Mouse (Mus musculus) neural tube, embryonic 15.5 days (tissue): ENCODE measurements around the gene Gm3159. TPM values are rescaled to one million over a fixed set of nuclear protein-coding genes. Genes with fewer than 3 reads are reported as not detected.
"Not testable (repeated sequence)": the region's sequence is repeated elsewhere in the genome, so short reads cannot be mapped to it uniquely, and the experiment has no call there.

Source experiments
- ATAC-seq: fragments of 200-750 bp; cut with Nextera tagmentation; 2 replicates; pipeline ENCODE4 v1.8.0; 2017; ENCODE audit warnings: mild to moderate bottlenecking, moderate TSS enrichment, moderate library complexity; ENCODE audit not compliant: low FRiP score
- H3K27ac ChIP-seq: fragments of 300-500 bp; sonication (generic); replicated peaks from 2 replicates; pipeline ENCODE4 v1.5.1; 2015; ENCODE audit warnings: mild to moderate bottlenecking, inconsistent platforms
- H3K27me3 ChIP-seq: fragments of 300-500 bp; sonication (generic); replicated peaks from 2 replicates; pipeline ENCODE4 v1.6.1; 2015; ENCODE audit warnings: inconsistent platforms
- H3K36me3 ChIP-seq: fragments of 300-500 bp; sonication (generic); 2 replicates; pipeline ENCODE4 v1.6.1; 2015; ENCODE audit warnings: inconsistent platforms
- H3K4me1 ChIP-seq: fragments of 300-500 bp; sonication (generic); 2 replicates; pipeline ENCODE4 v1.6.1; 2015; ENCODE audit warnings: inconsistent platforms
- H3K4me2 ChIP-seq: fragments of 300-500 bp; sonication (generic); 2 replicates; pipeline ENCODE4 v1.6.1; 2015; ENCODE audit warnings: inconsistent platforms, mild to moderate bottlenecking, moderate library complexity
- H3K4me3 ChIP-seq: fragments of 300-500 bp; sonication (generic); replicated peaks from 2 replicates; pipeline ENCODE4 v1.5.1; 2015; ENCODE audit warnings: mild to moderate bottlenecking, inconsistent platforms
- H3K9ac ChIP-seq: fragments of 300-500 bp; sonication (generic); replicated peaks from 2 replicates; pipeline ENCODE4 v1.6.1; 2015; ENCODE audit warnings: mild to moderate bottlenecking, inconsistent platforms
- H3K9me3 ChIP-seq: fragments of 300-500 bp; sonication (generic); replicated peaks from 2 replicates; pipeline ENCODE4 v1.6.1; 2016; ENCODE audit warnings: inconsistent platforms
- WGBS: fragments of 180-500 bp; shearing (Covaris S2); methylation state at CpG from one replicate; pipeline ENCODE4 v1.1.7; 2015; ENCODE audit warnings: mixed read lengths; 5-methylcytosine and 5-hydroxymethylcytosine counted together
- polyA plus RNA-seq: library from polyadenylated mRNA; unstranded; fragments of >200 nt; fragmentation: Nextera tagmentation; extraction: Ambion mirVana; gene quantifications from 2 replicates; pipeline ENCODE4 v1.2.1, GENCODE M21; 2015

Gm3159 gene
- not detected in 2 replicates for polyA plus RNA-seq

GRCm38 (mm10) chr14:4397226-4397625, at the start of gene Gm3159:
Gene Gm3159, plus strand, starts transcription at chr14:4397526.
- H3K27ac ChIP-seq, H3K4me2 ChIP-seq, ATAC-seq, H3K27me3 ChIP-seq, H3K36me3 ChIP-seq, H3K9me3 ChIP-seq, H3K4me3 ChIP-seq, H3K4me1 ChIP-seq, H3K9ac ChIP-seq: not testable (repeated sequence)
- WGBS = 64% methylated on average over 1 of the region's 3 CpGs

- not testable (repeated sequence) for H3K27ac ChIP-seq, ATAC-seq, H3K27me3 ChIP-seq, H3K4me1 ChIP-seq, H3K4me2 ChIP-seq, H3K4me3 ChIP-seq, H3K36me3 ChIP-seq, H3K9ac ChIP-seq, H3K9me3 ChIP-seq
- 88% methylated on average over 3 of the region's 3 CpGs for WGBS
Observed at GRCm38 (mm10) chr14:4368991-4369390, 28.3 kb upstream of the Gm3159 start.

GRCm38 (mm10) chr14:4369691-4370090, 27.6 kb upstream of the Gm3159 start:
- 77% methylated on average over 3 of the region's 3 CpGs for WGBS
- ATAC-seq, H3K4me1 ChIP-seq, H3K4me3 ChIP-seq, H3K9ac ChIP-seq, H3K27me3 ChIP-seq, H3K36me3 ChIP-seq, H3K27ac ChIP-seq, H3K9me3 ChIP-seq, H3K4me2 ChIP-seq: not testable (repeated sequence)

- not testable (repeated sequence) for H3K27me3 ChIP-seq, H3K4me2 ChIP-seq, ATAC-seq
Observed at GRCm38 (mm10) chr14:4377871-4378270, 19.5 kb upstream of the Gm3159 start.

GRCm38 (mm10) chr14:4385606-4386005, 11.7 kb upstream of the Gm3159 start:
- not testable (repeated sequence) for H3K9me3 ChIP-seq, H3K4me1 ChIP-seq, H3K4me3 ChIP-seq, H3K27me3 ChIP-seq, ATAC-seq, H3K36me3 ChIP-seq, H3K27ac ChIP-seq, H3K9ac ChIP-seq, H3K4me2 ChIP-seq

More at GRCm38 (mm10) chr14:4377871-4378270, 19.5 kb upstream of the Gm3159 start:
- H3K9ac ChIP-seq, H3K4me1 ChIP-seq, H3K9me3 ChIP-seq, H3K4me3 ChIP-seq, H3K27ac ChIP-seq, H3K36me3 ChIP-seq: not testable (repeated sequence)

GRCm38 (mm10) chr14:4392841-4393530, 4.3 kb upstream of the Gm3159 start:
- not testable (repeated sequence) for H3K27me3 ChIP-seq, H3K4me2 ChIP-seq, H3K36me3 ChIP-seq, H3K9me3 ChIP-seq, ATAC-seq, H3K4me1 ChIP-seq, H3K27ac ChIP-seq, H3K4me3 ChIP-seq, H3K9ac ChIP-seq
- whole genome bisulfite sequencing = 93% methylated on average over 4 of the region's 6 CpGs

GRCm38 (mm10) chr14:4398624-4399023, 1.3 kb downstream of the Gm3159 start:
- not testable (repeated sequence) for H3K27me3 ChIP-seq, H3K9me3 ChIP-seq, ATAC-seq, H3K36me3 ChIP-seq, H3K4me3 ChIP-seq, H3K4me1 ChIP-seq, H3K27ac ChIP-seq, H3K9ac ChIP-seq, H3K4me2 ChIP-seq

GRCm38 (mm10) chr14:4400115-4400789, 2.9 kb downstream of the Gm3159 start:
- ATAC-seq, H3K4me2 ChIP-seq, H3K9ac ChIP-seq, H3K27me3 ChIP-seq, H3K4me1 ChIP-seq, H3K9me3 ChIP-seq, H3K27ac ChIP-seq, H3K36me3 ChIP-seq, H3K4me3 ChIP-seq: not testable (repeated sequence)
- WGBS = 92% methylated on average over 5 of the region's 5 CpGs

GRCm38 (mm10) chr14:4401245-4401644, 3.9 kb downstream of the Gm3159 start:
- not testable (repeated sequence) for H3K4me1 ChIP-seq, H3K4me3 ChIP-seq, H3K36me3 ChIP-seq, ATAC-seq, H3K27me3 ChIP-seq, H3K27ac ChIP-seq, H3K9me3 ChIP-seq, H3K9ac ChIP-seq, H3K4me2 ChIP-seq
- WGBS = 84% methylated on average over 5 of the region's 5 CpGs

GRCm38 (mm10) chr14:4403840-4404239, 6.5 kb downstream of the Gm3159 start:
- not testable (repeated sequence) for H3K9ac ChIP-seq, H3K4me1 ChIP-seq, ATAC-seq, H3K36me3 ChIP-seq, H3K9me3 ChIP-seq, H3K27ac ChIP-seq, H3K4me2 ChIP-seq, H3K27me3 ChIP-seq, H3K4me3 ChIP-seq

GRCm38 (mm10) chr14:4409939-4410338, 12.6 kb downstream of the Gm3159 start:
- not testable (repeated sequence) for H3K4me2 ChIP-seq, H3K9me3 ChIP-seq, H3K4me1 ChIP-seq, H3K27me3 ChIP-seq, H3K36me3 ChIP-seq, ATAC-seq, H3K27ac ChIP-seq, H3K9ac ChIP-seq, H3K4me3 ChIP-seq
- WGBS = 83% methylated on average over 1 of the region's 1 CpGs

- Histone ChIP-seq H3K4me2 (peak within 1 kb of the TSS; percentile 59), H3K9ac (peak within 1 kb of the TSS; percentile 48), H3K4me3 (peak within 1 kb of the TSS; percentile 48)
- not testable (repeated sequence) for H3K27me3 ChIP-seq, H3K36me3 ChIP-seq, H3K9me3 ChIP-seq, H3K27ac ChIP-seq, H3K4me1 ChIP-seq
- under 1% methylated on average over 22 of the region's 59 CpGs for WGBS
- ATAC-seq = peak; percentile 73; the same call in 1 of the 2 replicates
Observed at GRCm38 (mm10) chr14:4414965-4415835, 17.9 kb downstream of the Gm3159 start, which contains the start of gene Gm3164. Gene Gm3164, plus strand, starts transcription at chr14:4415448.
